Mouse (Mus musculus) ES-Bruce4 (cell line): ENCODE results near the gene Ilkap.

Source experiments
- EP300 ChIP-seq: IDR thresholded peaks from 2 replicates; pipeline ENCODE4 v1.6.1; 2011; ENCODE audit warnings: low read depth, low read length; ENCODE audit not compliant: insufficient read depth
- POLR2A ChIP-seq: IDR thresholded peaks from one replicate; pipeline ENCODE4 v1.8.1; 2011; ENCODE audit warnings: low read length; ENCODE audit not compliant: insufficient read depth

DNA sequence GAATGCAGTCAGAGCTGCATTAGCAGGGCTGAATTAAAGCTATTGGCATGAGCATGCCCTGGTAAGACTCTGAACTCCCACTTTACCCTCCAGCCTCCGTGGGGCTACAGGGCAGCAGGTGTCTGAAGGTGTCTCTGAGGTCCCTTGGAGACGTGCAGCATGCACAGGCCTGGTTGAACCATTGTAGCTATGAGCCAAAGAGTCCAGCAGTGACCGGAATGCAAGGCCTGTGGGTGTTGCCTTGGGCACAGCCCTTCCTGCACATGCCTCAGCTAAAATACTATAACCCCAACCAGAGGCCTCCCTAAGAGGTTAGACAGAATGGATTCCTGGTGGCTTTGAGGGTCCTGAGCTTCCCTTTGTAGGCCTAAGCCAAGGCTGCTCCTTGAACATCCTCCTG is 47.4 kb downstream of the Ilkap start:
- no peak for TF ChIP-seq EP300
- no peak for TF ChIP-seq POLR2A
